Mouse (Mus musculus) E14TG2a.4 (cell line): Measurements from ENCODE around the gene Rab4b.

Source experiments
- CTCF ChIP-seq: conservative IDR thresholded peaks from 2 replicates; pipeline ENCODE4 v1.5.1; 2014; ENCODE audit warnings: low read length
- NANOG ChIP-seq: IDR thresholded peaks from 2 replicates; pipeline ENCODE4 v1.6.1; 2014; ENCODE audit warnings: borderline replicate concordance, low read length, mixed read lengths
- POU5F1 ChIP-seq: IDR thresholded peaks from 2 replicates; pipeline ENCODE4 v1.6.1; 2014; ENCODE audit warnings: low read length, borderline replicate concordance

- TF ChIP-seq CTCF (no peak), NANOG (no peak), POU5F1 (no peak)
Measured at GRCm38 (mm10) chr7:27165696-27166095, 13.0 kb downstream of the Rab4b start.
